Mouse (Mus musculus): ENCODE data around the gene Lrp10.
A peak's percentile ranks its signal among the peaks of the same experiment; 100 is the strongest.

The Lrp10 gene

GRCm38 (mm10) chr14:54433941-54434531 is 29.9 kb upstream of the Lrp10 start:
- DNase-seq (ENCODE audit: low spot score) = no peak

- no peak for DNase-seq (ENCODE audit: low spot score)
Observed at GRCm38 (mm10) chr14:54435194-54435918, 28.6 kb upstream of the Lrp10 start.

GRCm38 (mm10) chr14:54439155-54439554 is 24.8 kb upstream of the Lrp10 start:
- DNase-seq (ENCODE audit: low spot score) = no peak

- no peak for DNase-seq (ENCODE audit: low spot score)
Observed at GRCm38 (mm10) chr14:54439610-54440009, 24.3 kb upstream of the Lrp10 start.

GRCm38 (mm10) chr14:54440538-54440937 is 23.4 kb upstream of the Lrp10 start:
- DNase-seq (ENCODE audit: low spot score) = no peak

- no peak for DNase-seq (ENCODE audit: low spot score)
Observed at GRCm38 (mm10) chr14:54441365-54441764, 22.6 kb upstream of the Lrp10 start.

- no peak for DNase-seq (ENCODE audit: low spot score)
Observed at GRCm38 (mm10) chr14:54442548-54442947, 21.4 kb upstream of the Lrp10 start.

- peak; percentile 51 for DNase-seq (ENCODE audit: low spot score)
Observed at GRCm38 (mm10) chr14:54443196-54443595, 20.7 kb upstream of the Lrp10 start.

- peak; percentile 56 for DNase-seq (ENCODE audit: low spot score)
Observed at GRCm38 (mm10) chr14:54443712-54444618, 20.0 kb upstream of the Lrp10 start.

- no peak for DNase-seq (ENCODE audit: low spot score)
Observed at GRCm38 (mm10) chr14:54445476-54445875, 18.5 kb upstream of the Lrp10 start.

- no peak for DNase-seq (ENCODE audit: low spot score)
Observed at GRCm38 (mm10) chr14:54453566-54453965, 10.4 kb upstream of the Lrp10 start.

- no peak for DNase-seq (ENCODE audit: low spot score)
Observed at GRCm38 (mm10) chr14:54454669-54455528, 9.0 kb upstream of the Lrp10 start.

GRCm38 (mm10) chr14:54457907-54458569 is 5.9 kb upstream of the Lrp10 start:
- no peak for DNase-seq (ENCODE audit: low spot score)

- no peak for DNase-seq (ENCODE audit: low spot score)
Observed at GRCm38 (mm10) chr14:54462146-54462545, 1.8 kb upstream of the Lrp10 start.

GRCm38 (mm10) chr14:54463108-54463958 is 604 bp upstream of the Lrp10 start:
- no peak for DNase-seq (ENCODE audit: low spot score)

GRCm38 (mm10) chr14:54464293-54465005 is 512 bp downstream of the Lrp10 start:
- DNase-seq (ENCODE audit: low spot score) = peak; percentile 68

- DNase-seq (ENCODE audit: low spot score) = no peak
Observed at GRCm38 (mm10) chr14:54471467-54471866, 7.5 kb downstream of the Lrp10 start.

GRCm38 (mm10) chr14:54472671-54473070 is 8.7 kb downstream of the Lrp10 start:
- DNase-seq (ENCODE audit: low spot score) = no peak

GRCm38 (mm10) chr14:54474744-54475143 is 10.8 kb downstream of the Lrp10 start:
- no peak for DNase-seq (ENCODE audit: low spot score)
